Mouse (Mus musculus): ENCODE data around the gene Ubr7.

DNA sequence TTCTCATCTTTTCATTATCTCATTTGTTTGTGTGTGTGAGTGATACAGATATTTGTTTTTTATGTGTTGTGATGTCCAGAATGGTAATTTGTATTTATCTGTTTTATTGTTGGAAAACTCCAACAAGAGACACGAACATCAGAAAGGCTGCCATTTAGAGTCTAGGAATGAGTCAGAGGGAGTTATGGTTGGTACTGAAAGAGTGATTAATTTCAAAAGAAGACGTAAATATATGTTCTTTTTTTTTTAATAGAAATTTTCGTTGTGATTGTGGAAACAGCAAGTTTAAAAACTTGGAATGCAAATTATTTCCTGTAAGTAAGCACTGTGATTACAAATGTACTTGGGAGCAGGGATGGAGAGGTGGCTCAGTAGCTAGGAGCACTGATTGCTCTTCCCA is 3.9 kb downstream of the Ubr7 start:
- TF ChIP-seq CTCF (IDR thresholded peaks at IDR 0.05; ENCODE audit: control insufficient read depth, insufficient read depth, low read length) (no peak), POLR2A (IDR thresholded peaks at IDR 0.05; ENCODE audit: borderline replicate concordance, control insufficient read depth, low read depth, low read length) (no peak)
